Mouse (Mus musculus) cortical plate, adult 2 months (tissue): ENCODE measurements at regions not wholly inside any gene's neighbourhood (a gene's known extent, or its start where the extent isn't known, plus 50 kb on each side); places are given as distances from the start of the nearest gene placed in this dataset.

Source experiments
- CTCF ChIP-seq: fragments of 200-500 bp; IDR thresholded peaks from 2 replicates; pipeline ENCODE4 v1.5.1; 2011; ENCODE audit warnings: mild to moderate bottlenecking, control low read depth, low read length; ENCODE audit not compliant: insufficient read depth; ENCODE audit errors: extremely low read depth
- POLR2A ChIP-seq: fragments of 200-500 bp; IDR thresholded peaks from 2 replicates; pipeline ENCODE4 v1.6.1; 2011; ENCODE audit warnings: mild to moderate bottlenecking, low read length, control low read depth; ENCODE audit not compliant: insufficient read depth; ENCODE audit errors: extremely low read depth

DNA sequence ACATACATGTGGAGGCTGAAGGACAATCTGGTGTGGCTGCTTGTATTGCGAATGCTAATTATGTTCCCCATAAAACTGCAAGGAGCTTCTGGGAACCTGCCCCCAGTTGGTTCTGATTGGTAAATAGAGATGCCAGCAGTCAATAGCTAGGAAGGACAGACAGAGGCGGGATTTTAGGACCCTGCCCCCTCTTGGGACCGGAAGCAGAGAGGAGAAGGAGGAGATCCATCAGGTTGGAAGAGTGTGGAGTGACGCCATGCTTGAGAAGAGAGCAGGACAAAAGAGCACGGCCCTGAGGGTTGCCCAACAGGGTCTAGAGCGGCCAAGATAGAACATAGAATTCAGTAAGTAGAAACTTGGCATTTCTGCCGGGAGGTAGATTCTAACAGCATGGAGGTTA, 50.4 kb upstream of the Zfp64 start:
- TF ChIP-seq CTCF = no peak
- no peak for TF ChIP-seq POLR2A
